Mouse (Mus musculus) gastrocnemius, adult 18-20 months (tissue): ENCODE results near the gene Slc25a21. TPM values are rescaled to one million over a fixed set of nuclear protein-coding genes. Genes with fewer than 3 reads are reported as not detected.
A peak's percentile ranks its signal among the peaks of the same experiment; 100 is the strongest.

Source experiments
- DNase-seq: peaks from one replicate; pipeline ENCODE4 v3.0.0; 2021; ENCODE audit warnings: low spot score
- total RNA-seq, 2 experiments: library from RNA; stranded (reverse); gene quantifications; 2 replicates each; pipeline ENCODE4 v1.2.3; 2021

Slc25a21 gene
- total RNA-seq, 2 experiments from 2014 or later, result 0.33 TPM; not detected in 1

DNA sequence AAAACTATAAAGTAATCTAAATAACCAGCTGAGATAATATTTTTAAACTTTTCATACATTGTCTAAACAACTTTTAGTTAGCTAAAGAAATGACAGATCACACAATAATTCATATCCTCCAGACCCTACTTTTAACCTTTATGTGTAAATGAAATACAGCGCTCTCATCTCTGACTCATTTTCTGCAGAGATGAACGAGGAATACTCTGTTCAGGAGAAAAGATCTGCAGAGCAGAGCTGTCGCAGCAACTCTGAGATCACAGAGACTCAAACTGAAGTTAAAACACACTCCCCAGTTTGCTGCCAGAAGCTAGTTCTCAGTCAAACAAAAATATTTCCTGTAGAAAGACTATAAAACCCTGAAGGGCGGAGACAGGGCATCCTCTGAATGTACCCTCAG, 177.5 kb downstream of the Slc25a21 start:
- no peak for DNase-seq

- no peak for DNase-seq
These were observed 180.4 kb downstream of the Slc25a21 start for GRCm38 (mm10) chr12:57016845-57017244.

DNA sequence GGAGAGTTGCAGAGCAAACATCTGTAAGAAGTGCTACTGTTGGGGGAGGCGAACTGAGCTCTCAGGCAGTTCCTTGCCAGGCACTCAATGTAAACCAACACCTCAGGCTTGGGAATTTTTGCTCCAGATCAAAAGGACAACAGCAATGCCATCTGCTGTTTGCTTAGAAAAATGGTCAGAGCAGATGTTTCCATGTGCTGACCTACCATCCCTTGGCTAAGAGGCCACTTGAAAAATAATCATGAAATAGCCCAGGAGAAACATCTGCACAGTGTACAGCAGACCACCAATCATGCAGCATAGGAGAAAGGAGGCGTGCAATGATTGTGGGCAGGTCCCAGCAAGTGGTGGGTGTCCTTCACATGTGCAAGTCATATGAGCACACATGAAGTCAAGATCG, 180.9 kb downstream of the Slc25a21 start:
- DNase-seq, result no peak

DNA sequence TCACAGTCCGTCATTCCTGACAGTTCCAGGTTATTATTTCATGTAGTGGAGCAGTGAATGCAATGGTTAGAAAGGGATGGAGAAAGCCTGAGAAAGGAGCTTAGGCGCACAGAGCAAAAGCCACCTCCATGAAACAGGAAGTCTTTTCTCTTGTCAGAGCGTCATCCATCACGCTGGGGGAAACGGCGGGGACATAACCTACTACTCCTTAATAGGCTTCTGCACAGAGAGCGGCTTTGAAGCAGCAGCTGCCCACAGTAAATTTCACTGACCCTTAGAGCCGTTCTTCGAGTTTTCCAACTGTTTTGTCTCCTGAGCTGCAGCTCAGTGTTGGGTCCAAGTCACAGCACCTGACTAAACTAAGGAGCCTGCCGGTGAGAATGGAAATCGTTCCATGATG, 188.3 kb downstream of the Slc25a21 start:
- no peak for DNase-seq

DNA sequence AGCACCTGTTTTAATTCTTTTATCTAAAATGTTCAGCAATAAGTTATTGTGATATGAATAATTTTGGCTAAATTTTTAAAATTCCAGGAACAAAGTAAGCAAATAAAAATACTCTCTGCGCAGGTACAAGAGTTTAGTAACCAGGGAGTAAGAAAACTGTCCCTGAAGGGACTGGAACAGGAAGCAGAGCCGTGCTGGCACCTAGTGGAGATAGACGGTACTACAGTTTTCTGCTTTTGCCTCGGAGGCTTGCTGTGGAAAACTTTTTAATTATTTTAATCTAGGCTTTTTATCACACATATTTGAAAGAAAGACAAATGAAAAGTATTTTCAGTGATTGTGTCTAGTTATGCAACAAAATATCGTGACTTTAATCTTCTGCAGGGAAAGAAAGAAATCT, 211.2 kb downstream of the Slc25a21 start:
- DNase-seq, result peak; percentile 31

GRCm38 (mm10) chr12:56982066-56982626, 215.1 kb downstream of the Slc25a21 start:
- DNase-seq, result no peak

DNA sequence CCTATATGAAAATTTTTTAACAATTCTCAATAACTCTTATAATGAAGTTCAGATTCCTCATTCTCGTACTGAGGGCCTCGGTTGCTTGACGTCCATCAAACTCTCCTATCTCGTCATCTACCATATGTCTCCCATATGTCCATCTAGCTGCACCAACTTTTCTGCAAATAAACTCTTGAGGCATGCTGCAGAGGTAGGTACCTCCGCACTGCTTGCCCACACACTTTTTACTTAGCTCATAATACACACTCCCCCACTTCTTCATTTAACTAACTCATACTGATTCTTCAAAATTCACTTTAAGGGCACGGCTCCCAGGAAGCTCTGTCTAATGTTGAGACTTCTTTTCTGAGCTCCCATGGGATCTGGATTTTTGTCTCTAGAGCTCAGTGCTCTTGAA, 222.0 kb downstream of the Slc25a21 start:
- DNase-seq, result no peak

DNA sequence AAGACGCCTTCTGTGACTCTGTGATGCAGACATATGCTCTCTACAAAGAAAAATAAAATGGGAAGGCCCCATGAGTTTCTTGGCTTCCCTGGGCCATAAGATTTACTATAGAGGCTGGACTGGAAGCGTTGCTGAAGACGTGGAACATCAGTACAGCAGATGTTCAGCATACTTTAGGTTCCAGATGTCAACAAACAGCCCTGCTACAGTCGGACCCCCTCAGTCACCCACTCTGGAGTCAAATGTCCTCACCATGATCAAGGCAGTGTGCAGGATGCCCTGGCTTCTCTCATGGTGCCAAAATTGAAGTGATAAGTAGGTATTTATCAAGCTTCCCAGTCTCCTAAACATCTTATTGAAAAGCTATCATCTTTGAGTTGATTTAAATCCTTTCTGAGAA, 234.0 kb downstream of the Slc25a21 start:
- DNase-seq, result no peak

DNA sequence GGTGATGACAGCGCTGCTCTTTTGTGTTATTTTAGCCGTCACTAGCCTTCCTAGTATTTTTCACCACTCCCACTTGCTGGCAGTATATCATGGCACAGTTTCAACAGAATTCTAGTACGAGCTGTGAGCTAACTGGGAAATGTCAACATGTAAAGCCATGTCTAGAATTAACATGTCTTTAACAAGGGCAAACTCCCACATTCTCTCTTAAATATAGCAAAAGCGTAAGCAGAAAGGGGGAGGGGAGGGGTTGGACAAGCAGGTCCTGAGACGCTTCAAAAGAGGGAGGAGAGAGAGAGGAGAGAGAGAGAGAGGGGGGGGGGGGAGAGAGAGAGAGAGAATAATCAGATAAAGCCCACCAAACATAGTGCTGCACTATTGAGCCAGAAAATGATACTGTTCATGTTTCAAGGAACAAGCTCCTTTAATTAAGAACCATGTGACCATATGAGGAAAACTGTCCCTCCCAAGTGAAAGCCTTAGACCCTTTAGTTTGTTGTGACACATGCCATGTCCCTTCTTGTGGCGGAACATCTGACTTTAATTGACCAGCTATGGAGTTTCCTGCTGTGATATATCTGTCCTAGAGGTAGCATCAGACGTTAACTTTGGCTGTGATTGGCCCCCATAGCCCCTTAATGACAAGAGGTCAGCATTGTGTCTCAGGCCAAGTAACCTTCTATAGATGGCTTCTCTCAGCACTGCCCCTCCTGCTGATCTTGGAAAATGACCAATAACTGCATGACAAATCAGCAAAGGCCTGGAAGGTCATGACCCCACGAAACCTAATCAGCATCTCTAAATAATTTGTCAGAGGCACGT, 237.8 kb downstream of the Slc25a21 start:
- DNase-seq, result no peak

GRCm38 (mm10) chr12:56958244-56958643, 239.0 kb downstream of the Slc25a21 start:
- DNase-seq, result no peak

- no peak for DNase-seq
These were observed 245.3 kb downstream of the Slc25a21 start for GRCm38 (mm10) chr12:56951749-56952657.

DNA sequence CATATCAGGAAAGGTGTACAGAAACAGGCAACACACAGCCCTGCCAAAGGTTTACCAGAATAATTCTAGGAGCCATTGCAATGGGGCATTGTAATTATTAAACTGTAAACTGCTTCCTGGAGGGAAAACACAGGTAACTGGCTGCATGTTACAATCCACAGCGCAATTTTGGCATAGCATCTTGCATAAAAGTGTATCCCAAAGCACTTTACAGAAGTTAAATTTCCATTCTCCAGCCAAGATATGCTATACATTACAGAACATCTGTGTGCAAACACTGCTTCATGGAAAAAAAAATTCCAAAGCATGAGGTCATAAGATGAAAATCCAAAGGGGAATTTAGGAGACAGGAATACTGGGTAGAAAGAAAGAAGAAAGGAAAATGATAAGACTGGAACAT, 253.0 kb downstream of the Slc25a21 start:
- DNase-seq, result no peak

DNA sequence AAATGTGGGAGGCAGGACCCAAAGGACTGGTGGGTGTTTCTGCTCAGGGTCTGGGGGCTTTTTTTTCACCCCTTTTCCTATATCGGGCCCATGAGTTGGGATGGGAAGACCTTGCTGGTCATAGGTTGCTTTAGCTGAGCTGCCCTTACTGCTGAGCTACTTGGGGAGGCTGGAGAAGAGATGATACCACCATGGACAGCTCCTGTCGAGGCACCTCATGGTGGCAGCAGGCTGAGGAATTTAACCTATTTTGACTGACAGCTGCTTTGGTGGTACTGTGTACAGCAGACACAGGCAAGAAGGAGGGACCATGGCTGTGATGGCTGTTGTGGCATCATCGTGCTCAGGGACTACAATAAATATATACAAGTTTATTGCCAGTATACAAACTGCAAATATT, 256.4 kb downstream of the Slc25a21 start:
- no peak for DNase-seq

- DNase-seq, result no peak
These were observed 279.1 kb downstream of the Slc25a21 start for GRCm38 (mm10) chr12:56918145-56918544.

GRCm38 (mm10) chr12:56906476-56906875, 290.8 kb downstream of the Slc25a21 start:
- no peak for DNase-seq

DNA sequence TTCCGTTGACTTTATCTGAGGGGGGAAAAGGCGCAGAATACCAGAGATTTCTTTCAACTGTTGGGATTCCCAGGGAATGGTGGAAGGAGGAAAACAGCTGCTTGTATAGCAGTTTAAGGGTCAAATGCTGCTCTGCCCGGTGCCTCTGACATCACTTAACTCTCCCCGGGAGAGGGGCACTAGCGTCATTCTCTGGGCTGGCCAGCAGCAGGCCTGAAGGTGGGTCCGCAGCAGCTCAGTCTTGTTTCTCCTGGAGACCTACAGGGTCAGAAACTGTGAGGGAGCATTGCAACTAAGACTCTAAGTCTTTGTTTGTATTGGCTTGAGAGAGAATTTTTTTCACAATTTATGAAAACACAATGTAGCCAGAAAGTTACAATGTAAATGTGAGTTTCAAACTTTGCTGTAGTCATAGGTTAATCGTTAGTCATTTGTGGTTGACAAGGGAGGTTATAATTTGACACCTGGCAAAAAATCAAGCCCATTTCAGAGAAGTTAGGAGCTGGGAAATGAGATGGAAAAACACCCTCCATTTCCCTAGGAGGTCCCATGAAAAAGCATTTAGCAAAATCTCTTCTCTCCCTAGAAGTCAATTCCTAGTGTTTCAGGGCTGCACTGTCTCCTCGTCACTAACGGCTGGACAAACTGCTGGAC, 291.5 kb downstream of the Slc25a21 start:
- no peak for DNase-seq

DNA sequence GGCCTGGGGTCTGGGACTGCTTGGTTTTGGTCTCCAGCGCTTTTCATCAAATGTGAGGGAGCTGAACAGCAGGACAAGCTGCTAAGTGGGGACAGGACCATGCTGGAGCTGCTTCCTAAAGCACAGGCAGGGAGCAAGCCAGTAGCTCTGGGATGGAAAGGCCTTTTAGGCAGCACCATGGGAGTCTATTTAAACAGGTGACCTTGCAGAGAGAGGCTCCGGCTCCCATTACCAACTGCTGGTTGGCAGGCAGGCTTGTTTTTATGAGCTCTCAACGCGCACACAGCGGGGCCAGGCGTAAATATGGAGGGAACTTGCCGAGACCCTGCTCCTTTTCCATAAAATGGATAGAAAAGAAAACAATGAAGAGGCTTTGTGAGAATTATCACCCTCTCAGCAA, 292.1 kb downstream of the Slc25a21 start:
- no peak for DNase-seq

- DNase-seq, result no peak
These were observed 294.4 kb downstream of the Slc25a21 start for GRCm38 (mm10) chr12:56902774-56903456.

- no peak for DNase-seq
These were observed 299.3 kb downstream of the Slc25a21 start for GRCm38 (mm10) chr12:56897976-56898375.

DNA sequence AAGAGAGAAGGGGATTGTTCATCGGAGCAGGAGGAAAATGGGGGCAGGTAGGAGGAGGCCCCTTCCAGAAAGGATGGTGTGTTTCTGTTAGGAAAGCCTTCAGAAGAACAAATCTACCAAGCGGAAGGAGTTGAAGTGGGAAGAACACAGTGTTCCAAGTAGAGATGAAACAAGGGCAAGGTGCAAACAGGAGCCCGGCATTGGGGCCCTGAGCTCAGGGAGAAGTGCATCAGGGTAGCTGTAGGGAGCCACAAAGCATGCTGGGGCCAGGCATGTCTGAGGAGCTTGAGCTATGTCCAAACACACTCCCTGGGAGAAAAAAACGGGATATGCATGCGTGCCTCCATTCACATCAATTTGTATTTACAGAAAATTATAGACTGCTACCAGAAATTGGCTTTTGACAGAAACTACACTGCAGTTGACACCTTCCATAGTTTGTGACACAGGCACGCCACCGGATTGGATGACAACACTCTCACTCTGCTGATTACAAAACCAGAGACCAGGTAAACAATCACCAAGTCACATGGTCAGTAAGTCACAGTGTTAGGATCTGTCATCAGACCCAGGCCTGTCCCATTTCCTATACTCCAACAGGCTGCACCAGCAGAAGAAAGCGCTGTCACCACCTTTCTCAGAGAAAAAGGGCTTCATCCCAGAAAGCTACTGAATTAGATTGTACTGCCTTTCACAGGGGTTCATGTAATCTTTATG, 299.9 kb downstream of the Slc25a21 start:
- DNase-seq, result no peak
